Mouse (Mus musculus) midbrain, embryonic 14.5 days (tissue): ENCODE measurements around the gene Gm20388. TPM values are rescaled to one million over a fixed set of nuclear protein-coding genes. Genes with fewer than 3 reads are reported as not detected.

Experiments
- ATAC-seq: fragments of 200-750 bp; cut with Nextera tagmentation; 2 replicates; pipeline ENCODE4 v1.8.0; 2017; ENCODE audit warnings: moderate number of reproducible peaks, moderate library complexity; ENCODE audit not compliant: low FRiP score, low TSS enrichment
- DNase-seq: peaks from one replicate; pipeline ENCODE4 v3.0.0-alpha.2; 2015
- H3K27ac ChIP-seq: fragments of 300-500 bp; sonication (generic); replicated peaks from 2 replicates; pipeline ENCODE4 v1.5.1; 2014; ENCODE audit warnings: mild to moderate bottlenecking, low read depth, low read length, moderate library complexity
- H3K27me3 ChIP-seq: fragments of 300-500 bp; sonication (generic); 2 replicates; pipeline ENCODE4 v1.6.1; 2014; ENCODE audit warnings: low read length, control low read depth, mixed read lengths; ENCODE audit not compliant: control insufficient read depth, insufficient read depth
- H3K36me3 ChIP-seq: fragments of 300-500 bp; sonication (generic); 2 replicates; pipeline ENCODE4 v1.6.1; 2014; ENCODE audit warnings: low read length, control low read depth; ENCODE audit not compliant: control insufficient read depth, insufficient read depth
- H3K4me1 ChIP-seq: fragments of 300-500 bp; sonication (generic); 2 replicates; pipeline ENCODE4 v1.6.1; 2014; ENCODE audit warnings: mild to moderate bottlenecking, antibody characterized with exemption, low read length, control low read depth; ENCODE audit not compliant: control insufficient read depth, insufficient read depth
- H3K4me2 ChIP-seq: fragments of 300-500 bp; sonication (generic); 2 replicates; pipeline ENCODE4 v1.6.1; 2014; ENCODE audit warnings: mild to moderate bottlenecking, low read length, moderate library complexity
- H3K4me3 ChIP-seq: fragments of 300-500 bp; sonication (generic); replicated peaks from 2 replicates; pipeline ENCODE4 v1.5.1; 2014; ENCODE audit warnings: low read depth, low read length
- H3K9ac ChIP-seq: fragments of 300-500 bp; sonication (generic); replicated peaks from 2 replicates; pipeline ENCODE4 v1.6.1; 2014; ENCODE audit warnings: mild to moderate bottlenecking, low read length, moderate library complexity
- H3K9me3 ChIP-seq: fragments of 300-500 bp; sonication (generic); 2 replicates; pipeline ENCODE4 v1.6.1; 2016; ENCODE audit warnings: low read length, control low read depth, mixed read lengths; ENCODE audit not compliant: control insufficient read depth
- WGBS: fragments of 180-500 bp; shearing (Covaris S2); extraction: QIAGEN DNeasy Blood & Tissue Kit; methylation state at CpG from one replicate; pipeline ENCODE4 v1.1.7; 2014; 5-methylcytosine and 5-hydroxymethylcytosine counted together
- polyA plus RNA-seq: library from polyadenylated mRNA; unstranded; fragments of >200 nt; fragmentation: Nextera tagmentation; extraction: Ambion mirVana; gene quantifications from 2 replicates; pipeline ENCODE4 v1.2.1, GENCODE M21; 2014

The Gm20388 gene
- polyA plus RNA-seq, 1 experiment from 2014 or later = 4.1 TPM

DNA sequence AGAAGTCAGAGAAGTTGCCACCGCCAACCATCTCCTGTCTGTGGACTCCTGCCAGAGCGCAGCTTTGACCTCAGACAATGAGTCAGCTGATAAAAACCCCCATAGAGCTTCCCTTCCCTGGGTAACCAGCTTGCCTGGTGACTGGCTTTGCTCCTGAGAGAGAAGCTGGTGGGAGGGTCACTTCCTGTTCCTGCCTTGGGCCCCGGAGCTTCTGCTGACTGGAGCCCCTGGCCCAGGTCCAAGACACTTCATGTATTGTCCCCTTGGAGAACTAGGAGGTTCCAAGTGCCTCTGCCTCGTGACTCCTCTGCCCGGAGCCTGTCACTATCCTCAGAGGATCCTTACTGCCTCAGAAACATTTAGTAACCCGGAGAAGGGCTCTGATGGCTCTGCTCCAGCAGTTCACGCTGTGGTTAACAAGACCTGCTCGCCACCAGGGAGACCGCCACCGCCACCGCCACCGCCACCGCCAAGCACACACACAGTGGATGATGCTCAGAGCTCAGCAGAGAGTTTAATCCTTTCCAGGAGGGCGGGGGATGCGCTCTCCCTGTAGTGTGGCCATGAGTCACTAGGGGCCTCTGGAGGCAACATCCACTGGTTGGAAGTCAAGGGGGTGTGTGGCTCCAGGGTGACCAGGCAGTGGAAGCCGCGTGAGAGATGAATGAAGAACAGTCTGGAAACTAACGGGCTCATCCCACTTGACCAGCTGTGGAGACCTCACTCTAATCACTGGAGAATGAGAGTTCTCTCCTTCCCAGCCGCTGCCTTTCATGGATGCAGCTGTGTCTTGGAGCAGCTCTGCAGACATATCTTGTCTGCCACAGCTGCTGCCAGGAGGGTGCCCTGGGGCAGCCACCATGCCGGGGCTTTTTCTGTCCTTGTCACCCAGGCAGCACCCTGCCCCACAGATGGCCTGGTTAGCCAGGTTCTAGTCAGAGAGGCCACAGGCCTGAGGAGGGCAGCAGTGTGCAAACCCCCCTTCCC, 653.5 kb downstream of the Gm20388 start:
- Histone ChIP-seq H3K36me3 (peaks cover 39% of the 10 kb centered on the region), H3K4me1 (peaks cover 73% of the 10 kb centered on the region), H3K4me2 (peak overlapping the region; percentile 17), H3K4me3 (no peak overlapping the region), H3K9ac (peak overlapping the region; percentile 31; the same call in 1 of the 2 replicates), H3K27me3 (no peaks in the 10 kb centered on the region), H3K9me3 (no peaks in the 10 kb centered on the region), H3K27ac (peak overlapping the region; percentile 85)
- ATAC-seq (peak; percentile 48; the same call in 1 of the 2 replicates), DNase-seq (peak; percentile 82)
- 5% methylated on average over 20 of the region's 20 CpGs for WGBS

DNA sequence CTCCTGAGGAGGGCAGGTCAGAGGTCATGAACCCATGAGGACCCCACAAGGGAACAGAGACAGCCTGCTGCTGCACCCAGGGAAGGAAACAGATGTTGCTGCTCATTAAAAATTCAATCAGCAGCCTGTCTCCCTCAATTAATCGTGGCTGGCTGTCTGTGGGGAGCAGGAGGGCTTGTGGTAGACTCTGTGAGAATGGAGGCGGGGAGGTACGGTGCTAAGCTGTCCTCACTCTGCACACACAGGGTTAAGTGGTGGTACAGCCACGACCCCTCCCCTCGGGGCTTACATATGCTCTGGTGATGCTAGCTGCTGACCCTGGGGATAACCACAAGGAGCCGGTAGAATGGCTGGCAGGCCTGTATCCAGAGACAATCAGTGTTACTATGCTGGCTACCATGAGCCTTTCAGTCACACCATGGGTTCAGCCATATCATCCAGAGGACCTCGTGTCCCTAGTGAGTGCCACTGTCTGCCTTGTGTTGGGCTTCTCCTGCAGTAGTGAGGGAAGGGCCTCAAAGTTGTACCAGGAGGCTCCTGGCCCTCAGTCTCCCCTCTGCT, 654.6 kb downstream of the Gm20388 start:
- no peak overlapping the region; the same call in 1 of the 2 replicates for H3K9ac ChIP-seq

DNA sequence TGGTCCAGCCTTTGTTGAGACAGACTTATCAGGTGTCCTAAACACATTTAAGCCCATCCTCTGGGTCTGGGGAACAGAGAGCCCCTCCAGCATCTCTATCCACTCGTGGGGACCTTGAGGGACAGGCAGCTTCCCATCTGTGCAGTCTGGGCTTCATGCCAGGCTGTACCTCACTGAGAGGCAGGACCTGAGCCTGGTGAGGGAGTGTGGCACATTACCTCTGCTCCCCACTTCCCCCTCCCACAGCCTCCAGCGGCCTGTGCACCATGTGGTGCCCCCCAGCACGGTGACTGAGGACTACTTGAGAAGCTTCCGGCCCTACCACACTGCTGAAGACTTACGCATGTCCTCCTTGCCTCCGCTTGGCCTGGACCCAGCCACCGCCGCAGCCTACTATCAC, 656.0 kb downstream of the Gm20388 start:
- no peak for ATAC-seq
- Histone ChIP-seq H3K4me1 (peaks cover 48% of the 10 kb centered on the region), H3K4me3 (no peak overlapping the region), H3K9ac (no peak overlapping the region), H3K27me3 (no peaks in the 10 kb centered on the region), H3K36me3 (peaks cover 59% of the 10 kb centered on the region), H3K4me2 (no peak overlapping the region), H3K27ac (no peak overlapping the region), H3K9me3 (no peaks in the 10 kb centered on the region)
- DNase-seq = no peak
- 86% methylated on average over 8 of the region's 8 CpGs for WGBS

More for the DNA sequence above, 654.6 kb downstream of the Gm20388 start:
- no peaks in the 10 kb centered on the region for H3K9me3 ChIP-seq
- WGBS = 9% methylated on average over 7 of the region's 7 CpGs
- H3K27ac ChIP-seq = peak overlapping the region; percentile 71
- no peak for DNase-seq
- no peak overlapping the region for H3K4me3 ChIP-seq
- H3K4me2 ChIP-seq = no peak overlapping the region
- peaks cover 62% of the 10 kb centered on the region for H3K4me1 ChIP-seq
- H3K27me3 ChIP-seq = no peaks in the 10 kb centered on the region
- H3K36me3 ChIP-seq = peaks cover 46% of the 10 kb centered on the region
- no peak for ATAC-seq

DNA sequence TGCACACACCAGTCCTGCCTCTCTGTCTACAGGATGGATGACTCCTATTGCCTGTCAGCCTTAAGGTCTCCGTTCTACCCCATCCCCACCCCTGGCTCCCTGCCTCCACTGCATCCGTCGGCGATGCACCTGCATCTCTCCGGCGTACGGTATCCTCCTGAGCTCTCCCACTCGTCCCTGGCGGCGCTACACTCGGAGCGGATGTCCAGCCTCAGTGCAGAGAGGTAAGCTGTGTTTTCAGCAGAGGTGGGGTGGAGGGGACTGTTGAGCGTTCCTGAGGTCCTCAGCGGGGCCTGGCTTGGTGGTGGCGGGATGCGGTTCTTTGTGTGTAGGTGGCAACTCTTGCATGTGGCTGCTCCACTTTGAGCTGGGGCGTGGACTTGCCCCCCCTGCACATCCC, 657.1 kb downstream of the Gm20388 start:
- Histone ChIP-seq H3K4me1 (peaks cover 37% of the 10 kb centered on the region), H3K9me3 (no peaks in the 10 kb centered on the region), H3K4me2 (no peak overlapping the region), H3K9ac (no peak overlapping the region), H3K27ac (no peak overlapping the region), H3K36me3 (peaks cover 69% of the 10 kb centered on the region), H3K4me3 (no peak overlapping the region), H3K27me3 (no peaks in the 10 kb centered on the region)
- no peak for DNase-seq
- 96% methylated on average over 17 of the region's 17 CpGs for WGBS
- ATAC-seq = no peak

DNA sequence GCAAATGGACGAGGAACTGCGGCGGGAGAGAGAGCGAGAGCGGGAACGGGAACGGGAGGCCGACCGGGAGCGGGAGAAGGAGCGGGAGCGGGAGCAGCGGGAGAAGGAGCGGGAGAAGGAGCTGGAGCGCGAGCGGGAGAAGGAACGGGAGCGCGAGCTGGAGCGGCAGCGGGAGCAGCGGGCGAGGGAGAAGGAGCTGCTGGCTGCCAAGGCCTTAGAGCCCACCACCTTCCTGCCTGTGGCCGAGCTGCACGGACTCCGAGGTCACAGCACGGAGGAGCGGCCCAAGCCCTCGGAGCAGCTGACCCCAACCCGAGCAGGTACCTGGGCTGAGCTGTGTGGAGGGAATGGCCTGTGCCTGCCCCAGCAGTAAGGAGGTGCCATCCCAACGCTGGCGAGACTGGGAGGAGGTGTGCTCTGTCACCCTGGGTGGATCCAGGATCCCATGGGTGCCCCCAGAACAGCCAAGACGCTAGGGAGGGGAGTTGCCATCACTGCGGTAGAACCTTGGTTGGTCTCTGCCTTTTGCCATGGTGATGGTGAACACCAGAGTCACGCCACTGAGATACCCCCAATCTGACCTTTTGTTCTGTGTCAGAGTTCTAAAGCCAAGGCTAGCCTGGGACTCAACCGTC, 657.6 kb downstream of the Gm20388 start:
- DNase-seq (no peak), ATAC-seq (no peak)
- 97% methylated on average over 37 of the region's 37 CpGs for WGBS
- Histone ChIP-seq H3K9me3 (no peaks in the 10 kb centered on the region), H3K9ac (no peak overlapping the region), H3K36me3 (peaks cover 75% of the 10 kb centered on the region), H3K27me3 (no peaks in the 10 kb centered on the region), H3K27ac (no peak overlapping the region), H3K4me3 (no peak overlapping the region), H3K4me2 (no peak overlapping the region), H3K4me1 (peaks cover 32% of the 10 kb centered on the region)

DNA sequence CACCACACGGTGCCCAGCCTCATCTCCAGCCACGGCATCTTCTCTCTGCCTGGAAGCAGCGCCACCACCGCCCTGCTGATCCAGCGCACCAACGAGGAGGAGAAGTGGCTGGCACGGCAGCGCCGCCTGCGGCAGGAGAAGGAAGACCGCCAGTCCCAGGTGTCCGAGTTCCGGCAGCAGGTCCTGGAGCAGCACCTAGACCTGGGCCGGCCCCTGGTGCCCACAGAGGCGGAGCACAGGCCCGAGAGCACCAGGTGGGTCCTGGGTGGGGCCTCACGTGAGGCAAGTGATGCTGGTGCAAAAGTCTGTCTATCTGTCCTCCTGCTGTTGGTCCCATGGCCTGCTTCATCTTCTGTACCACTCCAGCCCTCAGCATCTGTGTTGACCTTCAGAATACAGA, 658.5 kb downstream of the Gm20388 start:
- Histone ChIP-seq H3K27me3 (no peaks in the 10 kb centered on the region), H3K9me3 (no peaks in the 10 kb centered on the region), H3K36me3 (peaks cover 81% of the 10 kb centered on the region), H3K27ac (0 out of 2 replicates have a peak overlapping the region, but pooled peaks have one; percentile 13), H3K4me3 (no peak overlapping the region), H3K4me1 (peaks cover 23% of the 10 kb centered on the region), H3K9ac (no peak overlapping the region), H3K4me2 (no peak overlapping the region)
- DNase-seq = no peak
- no peak for ATAC-seq
- WGBS = 95% methylated on average over 17 of the region's 17 CpGs

DNA sequence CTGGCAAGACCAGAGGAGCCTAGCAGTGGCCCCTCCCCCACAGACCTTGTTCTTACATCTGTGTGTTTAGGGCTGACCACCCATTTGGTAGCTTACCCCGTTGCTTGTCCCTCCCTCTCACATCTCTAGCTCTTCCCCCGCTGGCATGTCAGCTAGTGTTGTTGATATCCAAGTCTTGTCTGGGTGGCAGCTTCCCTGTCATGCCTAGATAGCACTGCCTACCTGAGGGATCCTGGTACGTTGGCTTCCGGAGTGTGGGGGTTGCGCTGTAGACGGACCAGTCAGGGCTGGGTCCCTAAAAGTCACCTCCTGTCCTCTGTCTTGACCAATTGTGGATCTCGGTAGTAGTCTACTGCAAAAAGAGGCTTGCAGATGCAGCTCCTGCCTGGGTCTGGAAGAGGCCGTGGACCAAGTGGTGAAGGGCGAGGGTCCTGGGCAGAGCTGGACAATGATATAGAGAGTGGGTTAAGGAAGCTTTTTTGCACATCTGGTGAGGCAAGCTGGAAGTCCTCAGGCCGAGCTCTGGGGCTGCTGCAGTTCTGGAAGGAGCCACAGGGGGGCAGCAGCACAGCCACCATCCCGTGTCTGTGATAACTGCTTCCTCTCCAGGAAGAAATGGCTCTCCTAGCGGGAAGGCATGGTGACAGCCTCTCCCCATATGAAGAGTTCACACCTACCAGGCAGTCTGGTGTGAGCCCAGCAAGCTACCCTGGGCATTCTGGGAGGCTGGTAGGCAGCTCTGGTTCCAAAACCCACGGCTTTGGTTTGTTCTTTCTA, 659.5 kb downstream of the Gm20388 start:
- peaks cover 13% of the 10 kb centered on the region for H3K4me1 ChIP-seq

DNA sequence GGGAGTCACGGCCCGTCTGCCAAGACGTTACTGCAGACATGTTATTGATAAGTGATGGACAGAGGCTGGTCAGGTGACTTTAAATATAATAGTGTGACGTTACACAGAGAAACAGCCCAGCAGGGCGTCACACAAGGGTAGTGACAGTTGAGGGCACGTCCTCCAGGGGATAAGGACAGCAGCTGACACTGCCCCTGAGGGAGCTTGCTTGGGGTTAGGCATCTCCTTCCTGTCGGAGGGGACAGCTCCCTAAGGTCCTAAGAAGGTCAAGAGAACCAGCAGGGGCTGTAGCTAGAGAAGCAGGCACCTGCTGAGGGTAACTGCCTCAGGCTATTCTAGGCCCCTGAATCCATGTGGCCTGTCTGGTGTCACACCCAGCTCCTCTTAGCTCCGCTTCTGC, 660.9 kb downstream of the Gm20388 start:
- ATAC-seq (no peak), DNase-seq (no peak)
- H3K27me3 ChIP-seq = no peaks in the 10 kb centered on the region
- H3K36me3 ChIP-seq = peaks cover 94% of the 10 kb centered on the region
- 73% methylated on average over 8 of the region's 8 CpGs for WGBS
- no peak overlapping the region for H3K9ac ChIP-seq
- H3K4me1 ChIP-seq = 0 out of 2 replicates have a peak, but pooled peaks cover 3% of the 10 kb centered on the region
- no peak overlapping the region for H3K27ac ChIP-seq
- no peak overlapping the region for H3K4me3 ChIP-seq
- H3K4me2 ChIP-seq = no peak overlapping the region
- H3K9me3 ChIP-seq = no peaks in the 10 kb centered on the region

More for the DNA sequence above, 659.5 kb downstream of the Gm20388 start:
- Histone ChIP-seq H3K9ac (no peak overlapping the region), H3K4me3 (no peak overlapping the region), H3K9me3 (no peaks in the 10 kb centered on the region), H3K4me2 (no peak overlapping the region), H3K36me3 (peaks cover 86% of the 10 kb centered on the region), H3K27me3 (no peaks in the 10 kb centered on the region), H3K27ac (0 out of 2 replicates have a peak overlapping the region, but pooled peaks have one; percentile 3)
- DNase-seq (peak; percentile 87), ATAC-seq (no peak)
- WGBS = 58% methylated on average over 13 of the region's 13 CpGs
